Mouse (Mus musculus): ENCODE data around the gene Psmd7. TPM values are rescaled to one million over a fixed set of nuclear protein-coding genes. Genes with fewer than 3 reads are reported as not detected.

Gene Psmd7
- polyA plus RNA-seq, 1 experiment from 2014 or later = 298 TPM

- no peak overlapping the region for H3K4me2 ChIP-seq (ENCODE audit: low read depth, low read length, severe bottlenecking)
- H3K9ac ChIP-seq (ENCODE audit: low read length) = no peak overlapping the region
- no peaks in the 10 kb centered on the region for H3K36me3 ChIP-seq (ENCODE audit: control insufficient read depth, insufficient read depth, low read length)
- H3K9me3 ChIP-seq (ENCODE audit: control insufficient read depth, low read length) = no peaks in the 10 kb centered on the region
- H3K27me3 ChIP-seq (ENCODE audit: control insufficient read depth, insufficient read depth, low read length) = no peaks in the 10 kb centered on the region
- no peak overlapping the region for H3K27ac ChIP-seq (ENCODE audit: low read depth, low read length)
- ATAC-seq (replicated peaks; ENCODE audit: low FRiP score) = no peak
- DNase-seq (ENCODE audit: low spot score) = no peak
- 87% methylated on average over 10 of the region's 10 CpGs for WGBS
- no peaks in the 10 kb centered on the region for H3K4me1 ChIP-seq (replicated peaks; ENCODE audit: control insufficient read depth, insufficient read depth, low read length)
- no peak overlapping the region for H3K4me3 ChIP-seq (ENCODE audit: low read depth, low read length)
Measured at GRCm38 (mm10) chr8:107618499-107618898, 30.2 kb upstream of the Psmd7 start.

- ATAC-seq (replicated peaks; ENCODE audit: low FRiP score) (no peak), DNase-seq (ENCODE audit: low spot score) (no peak)
- Histone ChIP-seq H3K4me3 (ENCODE audit: low read depth, low read length) (no peak overlapping the region), H3K4me2 (ENCODE audit: low read depth, low read length, severe bottlenecking) (no peak overlapping the region), H3K27ac (ENCODE audit: low read depth, low read length) (no peak overlapping the region), H3K9me3 (ENCODE audit: control insufficient read depth, low read length) (no peaks in the 10 kb centered on the region), H3K9ac (ENCODE audit: low read length) (no peak overlapping the region), H3K36me3 (ENCODE audit: control insufficient read depth, insufficient read depth, low read length) (no peaks in the 10 kb centered on the region), H3K27me3 (ENCODE audit: control insufficient read depth, insufficient read depth, low read length) (no peaks in the 10 kb centered on the region), H3K4me1 (replicated peaks; ENCODE audit: control insufficient read depth, insufficient read depth, low read length) (no peaks in the 10 kb centered on the region)
- WGBS = 92% methylated on average over 6 of the region's 6 CpGs
Measured at GRCm38 (mm10) chr8:107613411-107613810, 25.1 kb upstream of the Psmd7 start.

GRCm38 (mm10) chr8:107610845-107611244 is 22.6 kb upstream of the Psmd7 start:
- no peak overlapping the region for H3K4me2 ChIP-seq (ENCODE audit: low read depth, low read length, severe bottlenecking)
- H3K4me1 ChIP-seq (replicated peaks; ENCODE audit: control insufficient read depth, insufficient read depth, low read length) = peaks cover 2% of the 10 kb centered on the region; the same call in 1 of the 2 replicates
- H3K36me3 ChIP-seq (ENCODE audit: control insufficient read depth, insufficient read depth, low read length) = no peaks in the 10 kb centered on the region
- ATAC-seq (replicated peaks; ENCODE audit: low FRiP score) (no peak), DNase-seq (ENCODE audit: low spot score) (no peak)
- WGBS = 39% methylated on average over 11 of the region's 11 CpGs
- no peaks in the 10 kb centered on the region for H3K9me3 ChIP-seq (ENCODE audit: control insufficient read depth, low read length)
- H3K27me3 ChIP-seq (ENCODE audit: control insufficient read depth, insufficient read depth, low read length) = no peaks in the 10 kb centered on the region
- no peak overlapping the region for H3K27ac ChIP-seq (ENCODE audit: low read depth, low read length)
- no peak overlapping the region for H3K4me3 ChIP-seq (ENCODE audit: low read depth, low read length)
- H3K9ac ChIP-seq (ENCODE audit: low read length) = no peak overlapping the region

- H3K4me3 ChIP-seq (ENCODE audit: low read depth, low read length) = no peak overlapping the region
Measured at GRCm38 (mm10) chr8:107608751-107609150, 20.5 kb upstream of the Psmd7 start.

GRCm38 (mm10) chr8:107603026-107603425 is 14.8 kb upstream of the Psmd7 start:
- Histone ChIP-seq H3K9me3 (ENCODE audit: control insufficient read depth, low read length) (no peaks in the 10 kb centered on the region), H3K27ac (ENCODE audit: low read depth, low read length) (no peak overlapping the region), H3K36me3 (ENCODE audit: control insufficient read depth, insufficient read depth, low read length) (no peaks in the 10 kb centered on the region), H3K4me1 (replicated peaks; ENCODE audit: control insufficient read depth, insufficient read depth, low read length) (0 out of 2 replicates have a peak, but pooled peaks cover 2% of the 10 kb centered on the region), H3K9ac (ENCODE audit: low read length) (no peak overlapping the region), H3K4me2 (ENCODE audit: low read depth, low read length, severe bottlenecking) (no peak overlapping the region), H3K27me3 (ENCODE audit: control insufficient read depth, insufficient read depth, low read length) (no peaks in the 10 kb centered on the region), H3K4me3 (ENCODE audit: low read depth, low read length) (no peak overlapping the region)
- no peak for ATAC-seq (replicated peaks; ENCODE audit: low FRiP score)
- DNase-seq (ENCODE audit: low spot score) = peak; percentile 84
- 5% methylated on average over 7 of the region's 7 CpGs for WGBS

More at GRCm38 (mm10) chr8:107608751-107609150, 20.5 kb upstream of the Psmd7 start:
- 53% methylated on average over 7 of the region's 7 CpGs for WGBS
- ATAC-seq (replicated peaks; ENCODE audit: low FRiP score) = no peak
- Histone ChIP-seq H3K4me2 (ENCODE audit: low read depth, low read length, severe bottlenecking) (no peak overlapping the region), H3K27me3 (ENCODE audit: control insufficient read depth, insufficient read depth, low read length) (no peaks in the 10 kb centered on the region), H3K27ac (ENCODE audit: low read depth, low read length) (no peak overlapping the region), H3K4me1 (replicated peaks; ENCODE audit: control insufficient read depth, insufficient read depth, low read length) (peaks cover 2% of the 10 kb centered on the region; the same call in 1 of the 2 replicates), H3K36me3 (ENCODE audit: control insufficient read depth, insufficient read depth, low read length) (no peaks in the 10 kb centered on the region), H3K9ac (ENCODE audit: low read length) (no peak overlapping the region), H3K9me3 (ENCODE audit: control insufficient read depth, low read length) (no peaks in the 10 kb centered on the region)
- no peak for DNase-seq (ENCODE audit: low spot score)

- ATAC-seq (replicated peaks; ENCODE audit: low FRiP score) = no peak
- DNase-seq (ENCODE audit: low spot score) = no peak
- Histone ChIP-seq H3K27me3 (ENCODE audit: control insufficient read depth, insufficient read depth, low read length) (no peaks in the 10 kb centered on the region), H3K27ac (ENCODE audit: low read depth, low read length) (no peak overlapping the region), H3K4me3 (ENCODE audit: low read depth, low read length) (no peak overlapping the region), H3K9me3 (ENCODE audit: control insufficient read depth, low read length) (no peaks in the 10 kb centered on the region), H3K4me1 (replicated peaks; ENCODE audit: control insufficient read depth, insufficient read depth, low read length) (no peaks in the 10 kb centered on the region), H3K4me2 (ENCODE audit: low read depth, low read length, severe bottlenecking) (no peak overlapping the region), H3K36me3 (ENCODE audit: control insufficient read depth, insufficient read depth, low read length) (no peaks in the 10 kb centered on the region), H3K9ac (ENCODE audit: low read length) (no peak overlapping the region)
- 89% methylated on average over 9 of the region's 9 CpGs for WGBS
Measured at GRCm38 (mm10) chr8:107599691-107600090, 11.4 kb upstream of the Psmd7 start.

DNA sequence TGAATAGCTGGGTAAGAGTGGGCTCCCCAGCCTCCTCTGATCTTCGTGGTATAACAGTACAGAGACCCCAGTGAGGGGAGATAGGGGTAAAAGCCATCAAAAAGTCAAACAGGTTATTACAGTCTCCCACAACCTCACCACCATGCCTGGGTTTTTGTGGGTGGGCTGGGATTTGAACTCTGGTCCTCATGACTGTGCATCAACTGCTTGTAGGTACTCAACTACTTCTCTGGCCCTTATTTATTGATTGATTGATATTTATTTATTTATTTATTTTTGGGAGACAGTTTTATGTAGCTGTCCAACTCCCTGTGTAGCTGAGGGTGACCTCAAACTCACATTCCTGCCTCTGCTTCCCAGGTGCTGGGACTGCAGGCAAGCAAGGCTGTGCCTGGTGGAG is 9.5 kb upstream of the Psmd7 start:
- no peak for ATAC-seq (replicated peaks; ENCODE audit: low FRiP score)

GRCm38 (mm10) chr8:107594817-107595216 is 6.6 kb upstream of the Psmd7 start:
- ATAC-seq (replicated peaks; ENCODE audit: low FRiP score) (no peak), DNase-seq (ENCODE audit: low spot score) (no peak)
- no peak overlapping the region for H3K9ac ChIP-seq (ENCODE audit: low read length)
- no peaks in the 10 kb centered on the region for H3K9me3 ChIP-seq (ENCODE audit: control insufficient read depth, low read length)
- H3K36me3 ChIP-seq (ENCODE audit: control insufficient read depth, insufficient read depth, low read length) = no peaks in the 10 kb centered on the region
- no peaks in the 10 kb centered on the region for H3K4me1 ChIP-seq (replicated peaks; ENCODE audit: control insufficient read depth, insufficient read depth, low read length)
- H3K4me3 ChIP-seq (ENCODE audit: low read depth, low read length) = no peak overlapping the region
- H3K27ac ChIP-seq (ENCODE audit: low read depth, low read length) = no peak overlapping the region
- no peak overlapping the region for H3K4me2 ChIP-seq (ENCODE audit: low read depth, low read length, severe bottlenecking)
- 79% methylated on average over 6 of the region's 6 CpGs for WGBS
- no peaks in the 10 kb centered on the region for H3K27me3 ChIP-seq (ENCODE audit: control insufficient read depth, insufficient read depth, low read length)

More for the DNA sequence above, 9.5 kb upstream of the Psmd7 start:
- H3K9me3 ChIP-seq (ENCODE audit: control insufficient read depth, low read length) = no peaks in the 10 kb centered on the region
- no peaks in the 10 kb centered on the region for H3K27me3 ChIP-seq (ENCODE audit: control insufficient read depth, insufficient read depth, low read length)
- no peak overlapping the region for H3K9ac ChIP-seq (ENCODE audit: low read length)
- no peak overlapping the region for H3K4me2 ChIP-seq (ENCODE audit: low read depth, low read length, severe bottlenecking)
- no peak for DNase-seq (ENCODE audit: low spot score)
- no peak overlapping the region for H3K27ac ChIP-seq (ENCODE audit: low read depth, low read length)
- H3K4me3 ChIP-seq (ENCODE audit: low read depth, low read length) = no peak overlapping the region
- no peaks in the 10 kb centered on the region for H3K4me1 ChIP-seq (replicated peaks; ENCODE audit: control insufficient read depth, insufficient read depth, low read length)
- 67% methylated on average over 1 of the region's 1 CpGs for WGBS
- H3K36me3 ChIP-seq (ENCODE audit: control insufficient read depth, insufficient read depth, low read length) = no peaks in the 10 kb centered on the region

GRCm38 (mm10) chr8:107593967-107594729 is 5.9 kb upstream of the Psmd7 start:
- no peaks in the 10 kb centered on the region for H3K4me1 ChIP-seq (replicated peaks; ENCODE audit: control insufficient read depth, insufficient read depth, low read length)
- H3K36me3 ChIP-seq (ENCODE audit: control insufficient read depth, insufficient read depth, low read length) = no peaks in the 10 kb centered on the region
- H3K27ac ChIP-seq (ENCODE audit: low read depth, low read length) = no peak overlapping the region
- no peak overlapping the region for H3K9ac ChIP-seq (ENCODE audit: low read length)
- no peaks in the 10 kb centered on the region for H3K9me3 ChIP-seq (ENCODE audit: control insufficient read depth, low read length)
- no peak for ATAC-seq (replicated peaks; ENCODE audit: low FRiP score)
- H3K4me2 ChIP-seq (ENCODE audit: low read depth, low read length, severe bottlenecking) = no peak overlapping the region
- no peak overlapping the region for H3K4me3 ChIP-seq (ENCODE audit: low read depth, low read length)
- no peak for DNase-seq (ENCODE audit: low spot score)
- 78% methylated on average over 5 of the region's 6 CpGs for WGBS
- H3K27me3 ChIP-seq (ENCODE audit: control insufficient read depth, insufficient read depth, low read length) = no peaks in the 10 kb centered on the region
